Mouse (Mus musculus) forebrain, embryonic 16.5 days (tissue): ENCODE measurements around the gene Krt24. TPM values are rescaled to one million over a fixed set of nuclear protein-coding genes. Genes with fewer than 3 reads are reported as not detected.

Experiments
- ATAC-seq: fragments of 200-750 bp; cut with Nextera tagmentation; 2 replicates; pipeline ENCODE4 v1.8.0; 2017; ENCODE audit warnings: mild to moderate bottlenecking, moderate library complexity
- H3K27ac ChIP-seq: fragments of 300-500 bp; sonication (generic); 2 replicates; pipeline ENCODE4 v1.5.1; 2014; ENCODE audit warnings: low read length, control low read depth
- H3K27me3 ChIP-seq: fragments of 300-500 bp; sonication (generic); replicated peaks from 2 replicates; pipeline ENCODE4 v1.6.1; 2014; ENCODE audit warnings: low read length; ENCODE audit not compliant: control insufficient read depth, insufficient read depth
- H3K36me3 ChIP-seq: fragments of 300-500 bp; sonication (generic); 2 replicates; pipeline ENCODE4 v1.6.1; 2014; ENCODE audit not compliant: control insufficient read depth, insufficient read depth
- H3K4me1 ChIP-seq: fragments of 300-500 bp; sonication (generic); replicated peaks from 2 replicates; pipeline ENCODE4 v1.6.1; 2014; ENCODE audit warnings: low read length; ENCODE audit not compliant: control insufficient read depth, insufficient read depth
- H3K4me2 ChIP-seq: fragments of 300-500 bp; sonication (generic); 2 replicates; pipeline ENCODE4 v1.6.1; 2014; ENCODE audit warnings: mild to moderate bottlenecking, low read length, control low read depth
- H3K4me3 ChIP-seq: fragments of 300-500 bp; sonication (generic); replicated peaks from 2 replicates; pipeline ENCODE4 v1.5.1; 2014; ENCODE audit warnings: mild to moderate bottlenecking, low read length, control low read depth
- H3K9ac ChIP-seq: fragments of 300-500 bp; sonication (generic); replicated peaks from 2 replicates; pipeline ENCODE4 v1.6.1; 2014; ENCODE audit warnings: low read depth, low read length, control low read depth
- H3K9me3 ChIP-seq: fragments of 300-500 bp; sonication (generic); 2 replicates; pipeline ENCODE4 v1.6.1; 2016; ENCODE audit warnings: low read length; ENCODE audit not compliant: control insufficient read depth
- WGBS: fragments of 180-500 bp; shearing (Covaris S2); extraction: QIAGEN DNeasy Blood & Tissue Kit; methylation state at CpG from one replicate; pipeline ENCODE4 v1.1.7; 2014; 5-methylcytosine and 5-hydroxymethylcytosine counted together
- polyA plus RNA-seq: library from polyadenylated mRNA; unstranded; fragments of >200 nt; fragmentation: Nextera tagmentation; extraction: Ambion mirVana; gene quantifications from 2 replicates; pipeline ENCODE4 v1.2.1, GENCODE M21; 2015

Krt24 gene
- 0.18 TPM in 1 of 2 replicates, not detected in the other for polyA plus RNA-seq

- H3K4me2 ChIP-seq = no peak within 1 kb of the TSS
- 61% methylated on average over 11 of the region's 11 CpGs for WGBS
- no peak within 1 kb of the TSS for H3K9ac ChIP-seq
- peaks cover 4% of the 10 kb centered on the region; the same call in 1 of the 2 replicates for H3K4me1 ChIP-seq
- H3K27ac ChIP-seq = no peak within 1 kb of the TSS
- no peaks in the 10 kb centered on the region for H3K36me3 ChIP-seq
- H3K4me3 ChIP-seq = no peak within 1 kb of the TSS
- no peaks in the 10 kb centered on the region for H3K27me3 ChIP-seq
- ATAC-seq = no peak
- H3K9me3 ChIP-seq = no peaks in the 10 kb centered on the region
Measured at GRCm38 (mm10) chr11:99284833-99285312, at the start of gene Krt24. Krt24 (minus strand) TSS chr11:99285262.

GRCm38 (mm10) chr11:99333426-99333825 is 48.4 kb upstream of the Krt24 start:
- Histone ChIP-seq H3K36me3 (no peaks in the 10 kb centered on the region), H3K4me3 (no peak overlapping the region), H3K9me3 (no peaks in the 10 kb centered on the region), H3K4me1 (0 out of 2 replicates have a peak, but pooled peaks cover 3% of the 10 kb centered on the region), H3K9ac (no peak overlapping the region), H3K27ac (no peak overlapping the region), H3K27me3 (no peaks in the 10 kb centered on the region), H3K4me2 (no peak overlapping the region)
- no peak for ATAC-seq
- 57% methylated on average over 13 of the region's 13 CpGs for WGBS

GRCm38 (mm10) chr11:99329655-99330054 is 44.6 kb upstream of the Krt24 start:
- Histone ChIP-seq H3K4me2 (no peak overlapping the region), H3K4me1 (0 out of 2 replicates have a peak, but pooled peaks cover 3% of the 10 kb centered on the region), H3K27me3 (no peaks in the 10 kb centered on the region), H3K9ac (no peak overlapping the region), H3K4me3 (no peak overlapping the region), H3K27ac (no peak overlapping the region), H3K36me3 (no peaks in the 10 kb centered on the region), H3K9me3 (no peaks in the 10 kb centered on the region)
- ATAC-seq = no peak
- 71% methylated on average over 2 of the region's 2 CpGs for WGBS

GRCm38 (mm10) chr11:99322851-99323250 is 37.8 kb upstream of the Krt24 start, which contains the start of gene Krt25:
Krt25 (minus strand) TSS chr11:99322951.
- Histone ChIP-seq H3K4me3 (no peak within 1 kb of the TSS), H3K9ac (no peak within 1 kb of the TSS), H3K4me2 (no peak within 1 kb of the TSS), H3K27ac (no peak within 1 kb of the TSS), H3K36me3 (no peaks in the 10 kb centered on the region), H3K27me3 (no peaks in the 10 kb centered on the region), H3K4me1 (no peaks in the 10 kb centered on the region), H3K9me3 (no peaks in the 10 kb centered on the region)
- no peak for ATAC-seq
- 92% methylated on average over 11 of the region's 11 CpGs for WGBS

DNA sequence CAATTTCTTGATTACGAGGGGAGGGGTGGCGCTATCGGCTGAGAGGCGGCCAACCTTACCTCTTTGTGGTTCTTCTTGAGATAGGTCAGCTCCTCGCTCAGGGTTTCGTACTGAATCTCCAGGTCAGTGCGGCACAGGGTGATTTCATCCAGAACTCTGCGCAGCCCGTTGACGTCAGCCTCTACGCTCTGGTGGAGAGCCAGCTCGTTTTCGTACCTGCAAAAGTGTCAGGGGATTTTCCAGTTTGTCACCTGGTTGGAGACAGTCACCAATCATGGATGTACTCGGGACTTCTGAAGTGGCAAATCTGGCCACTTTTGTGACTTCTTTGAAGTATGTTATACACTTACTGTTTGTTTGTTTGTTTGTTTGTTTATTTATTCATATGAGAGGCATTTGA is 36.0 kb upstream of the Krt24 start:
- no peak overlapping the region for H3K27ac ChIP-seq
- H3K9ac ChIP-seq = no peak overlapping the region
- no peak for ATAC-seq
- no peaks in the 10 kb centered on the region for H3K27me3 ChIP-seq
- no peaks in the 10 kb centered on the region for H3K9me3 ChIP-seq
- no peaks in the 10 kb centered on the region for H3K4me1 ChIP-seq
- H3K4me2 ChIP-seq = no peak overlapping the region
- no peak overlapping the region for H3K4me3 ChIP-seq
- WGBS = 90% methylated on average over 14 of the region's 14 CpGs
- H3K36me3 ChIP-seq = no peaks in the 10 kb centered on the region

DNA sequence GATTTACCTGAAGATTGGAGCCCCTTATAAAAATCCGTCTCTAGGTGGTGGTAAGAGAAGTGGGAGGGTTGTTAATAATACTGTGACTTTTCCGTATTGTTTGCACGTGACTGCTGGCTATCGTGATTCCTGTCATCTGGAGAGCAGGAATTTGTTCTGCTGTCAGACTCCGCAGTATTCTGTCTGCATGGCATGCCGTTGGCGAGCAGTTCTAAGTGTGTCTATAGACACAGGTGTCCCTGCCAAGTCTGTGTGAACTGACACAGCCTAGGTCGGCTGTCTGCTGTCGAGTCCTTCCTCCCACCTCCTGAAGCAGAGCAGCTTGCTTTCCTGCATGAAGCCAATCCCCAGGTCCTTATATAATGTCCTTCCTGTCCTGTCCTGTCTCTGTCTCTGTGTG is 34.1 kb upstream of the Krt24 start:
- no peaks in the 10 kb centered on the region for H3K36me3 ChIP-seq
- no peaks in the 10 kb centered on the region for H3K27me3 ChIP-seq
- no peak for ATAC-seq
- no peaks in the 10 kb centered on the region for H3K4me1 ChIP-seq
- no peak overlapping the region for H3K27ac ChIP-seq
- WGBS = 68% methylated on average over 9 of the region's 9 CpGs
- no peak overlapping the region for H3K4me2 ChIP-seq
- H3K9me3 ChIP-seq = no peaks in the 10 kb centered on the region
- H3K9ac ChIP-seq = no peak overlapping the region
- H3K4me3 ChIP-seq = no peak overlapping the region

GRCm38 (mm10) chr11:99316543-99316942 is 31.5 kb upstream of the Krt24 start:
- no peak overlapping the region for H3K27ac ChIP-seq
- H3K9ac ChIP-seq = no peak overlapping the region
- no peak overlapping the region for H3K4me2 ChIP-seq
- H3K4me1 ChIP-seq = no peaks in the 10 kb centered on the region
- no peaks in the 10 kb centered on the region for H3K9me3 ChIP-seq
- no peak overlapping the region for H3K4me3 ChIP-seq
- no peaks in the 10 kb centered on the region for H3K36me3 ChIP-seq
- no peaks in the 10 kb centered on the region for H3K27me3 ChIP-seq
- ATAC-seq = no peak
- WGBS = 72% methylated on average over 8 of the region's 8 CpGs

- no peak overlapping the region for H3K9ac ChIP-seq
- no peak overlapping the region for H3K4me2 ChIP-seq
- H3K27me3 ChIP-seq = no peaks in the 10 kb centered on the region
- no peaks in the 10 kb centered on the region for H3K36me3 ChIP-seq
- no peaks in the 10 kb centered on the region for H3K4me1 ChIP-seq
- ATAC-seq = no peak
- no peak overlapping the region for H3K27ac ChIP-seq
- WGBS = 91% methylated on average over 2 of the region's 2 CpGs
- no peaks in the 10 kb centered on the region for H3K9me3 ChIP-seq
- no peak overlapping the region for H3K4me3 ChIP-seq
Measured at GRCm38 (mm10) chr11:99314594-99314993, 29.5 kb upstream of the Krt24 start.

GRCm38 (mm10) chr11:99310882-99311281 is 25.8 kb upstream of the Krt24 start:
- WGBS = 90% methylated on average over 1 of the region's 1 CpGs

DNA sequence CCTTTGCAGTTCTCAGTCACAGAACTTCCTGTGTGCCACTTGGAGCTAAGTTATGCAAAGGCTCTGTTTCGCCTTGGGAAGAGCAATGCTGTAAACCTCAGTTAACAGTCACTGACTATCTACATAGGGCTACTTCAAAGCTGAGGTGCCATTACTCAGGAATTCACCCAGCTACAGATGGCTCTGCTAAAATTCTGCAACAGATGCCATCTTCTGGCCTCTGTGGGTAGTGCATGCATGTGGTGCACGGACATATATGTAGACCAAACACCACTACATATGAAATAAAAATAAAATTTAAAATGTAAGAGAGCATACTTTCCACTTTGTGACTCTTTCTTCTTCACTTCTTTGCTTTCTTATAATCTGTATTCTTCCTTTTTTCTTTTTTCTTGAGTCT is 22.5 kb upstream of the Krt24 start:
- ATAC-seq = no peak
- Histone ChIP-seq H3K36me3 (no peaks in the 10 kb centered on the region), H3K27me3 (no peaks in the 10 kb centered on the region), H3K4me3 (no peak overlapping the region), H3K4me2 (no peak overlapping the region), H3K9ac (no peak overlapping the region), H3K9me3 (no peaks in the 10 kb centered on the region), H3K4me1 (no peaks in the 10 kb centered on the region), H3K27ac (no peak overlapping the region)
- WGBS = 36% methylated on average over 2 of the region's 2 CpGs

More at GRCm38 (mm10) chr11:99310882-99311281, 25.8 kb upstream of the Krt24 start:
- ATAC-seq = no peak
- no peaks in the 10 kb centered on the region for H3K4me1 ChIP-seq
- H3K27me3 ChIP-seq = no peaks in the 10 kb centered on the region
- H3K4me2 ChIP-seq = no peak overlapping the region
- H3K36me3 ChIP-seq = no peaks in the 10 kb centered on the region
- no peaks in the 10 kb centered on the region for H3K9me3 ChIP-seq
- no peak overlapping the region for H3K9ac ChIP-seq
- H3K27ac ChIP-seq = no peak overlapping the region
- no peak overlapping the region for H3K4me3 ChIP-seq
